Mouse (Mus musculus): Measurements from ENCODE around the gene Dsn1.
A peak's percentile ranks its signal among the peaks of the same experiment; 100 is the strongest.

Gene Dsn1

DNA sequence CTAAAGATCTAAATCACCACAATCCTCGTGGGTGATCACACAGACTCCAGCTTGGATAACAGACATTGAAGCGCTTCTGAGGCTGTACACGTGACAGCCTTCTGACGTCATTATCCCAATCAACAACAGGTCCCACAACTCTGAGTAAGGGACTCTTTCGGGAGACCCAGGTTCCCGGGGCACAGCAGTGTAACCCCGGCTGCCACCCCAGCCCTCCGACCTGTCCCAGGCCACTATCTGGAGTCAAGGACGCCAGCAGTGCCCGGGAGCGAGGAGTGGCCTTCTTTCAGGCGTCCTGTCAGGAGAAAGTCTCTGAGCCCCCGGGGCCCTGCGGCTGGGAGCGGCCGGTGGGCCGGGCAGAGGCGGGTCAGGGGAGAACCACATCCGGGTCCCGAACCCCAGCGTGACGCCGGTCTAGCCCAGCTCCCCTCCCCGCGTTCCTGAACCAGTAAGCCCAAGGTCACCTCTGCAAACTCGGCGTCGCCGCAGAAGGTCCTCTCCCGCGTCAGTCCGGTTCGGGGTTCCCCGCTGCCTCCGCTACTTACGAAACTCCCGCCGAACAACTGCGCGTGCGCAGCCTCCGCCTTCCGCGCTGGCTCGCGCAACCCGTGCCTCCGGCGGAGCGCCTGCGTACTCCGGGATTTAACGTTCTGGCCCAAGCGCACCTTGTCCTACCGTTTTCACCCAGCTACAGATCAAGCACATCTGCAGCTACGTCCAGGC is at the start of gene Dsn1:
Gene Dsn1, minus strand, starts transcription at position 644 of the 723 bp plus-strand sequence.
- DNase-seq (ENCODE audit: low read depth): peak; percentile 95

DNA sequence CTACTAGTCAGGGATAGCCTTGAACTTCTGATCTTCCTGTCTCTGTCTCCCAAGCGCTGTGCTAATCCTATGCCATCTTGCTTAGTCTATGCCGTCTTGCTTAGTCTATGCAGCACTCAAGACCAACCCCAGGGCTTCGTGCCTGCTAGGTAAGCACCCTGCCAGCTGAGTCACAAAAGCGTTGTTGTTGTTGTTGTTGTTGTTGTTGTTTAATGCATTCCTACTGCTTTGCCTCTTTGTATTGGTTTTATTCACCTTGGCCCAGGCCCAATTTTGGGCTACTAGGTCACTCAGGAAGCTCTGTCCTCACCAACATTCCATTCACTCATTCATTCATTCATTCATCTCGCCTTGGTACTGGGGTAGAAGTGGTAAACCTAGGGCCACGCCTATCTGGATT is 48.8 kb upstream of the Dsn1 start:
- DNase-seq (ENCODE audit: low read depth): no peak

DNA sequence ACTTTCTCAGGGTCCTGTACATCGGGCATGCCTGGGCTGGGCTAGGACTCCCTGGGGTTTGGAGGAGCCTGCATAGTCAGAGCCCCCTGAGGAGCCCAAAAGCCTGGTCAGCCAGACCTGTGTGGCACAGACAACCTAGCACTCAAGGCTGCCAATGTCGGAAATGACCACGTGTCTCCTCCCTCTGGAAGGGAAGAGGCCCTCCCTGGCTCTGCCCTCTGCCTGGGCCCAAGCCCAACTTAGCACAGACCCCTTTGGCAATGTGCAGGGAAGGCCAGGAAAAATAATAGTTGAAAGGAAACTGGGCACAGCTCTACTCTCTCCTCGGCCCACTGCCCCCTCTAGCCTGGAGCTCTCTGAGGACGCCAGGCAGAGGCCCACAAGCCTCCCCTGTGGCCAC is 47.9 kb upstream of the Dsn1 start:
- no peak for DNase-seq (ENCODE audit: low read depth)

DNA sequence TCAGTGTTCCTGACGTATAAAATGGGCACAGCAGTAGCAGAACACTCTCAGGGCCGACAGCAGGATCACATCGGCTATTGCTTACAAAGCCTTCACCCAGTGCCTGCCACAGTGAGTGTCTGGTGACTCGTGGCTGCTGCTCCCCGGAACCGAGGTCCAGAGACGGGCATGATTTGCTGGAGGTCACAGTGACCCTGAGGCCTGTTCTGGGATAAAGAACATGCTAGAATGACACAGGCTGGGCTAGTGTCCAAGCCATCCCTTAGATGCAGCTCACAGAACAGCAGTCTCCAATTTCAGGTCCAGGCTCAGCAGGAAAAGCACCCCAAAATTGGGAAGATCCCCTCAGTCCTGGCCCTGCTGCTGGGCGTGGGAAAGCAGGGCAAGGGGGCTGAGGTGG is 47.3 kb upstream of the Dsn1 start:
- DNase-seq (ENCODE audit: low read depth): no peak

DNA sequence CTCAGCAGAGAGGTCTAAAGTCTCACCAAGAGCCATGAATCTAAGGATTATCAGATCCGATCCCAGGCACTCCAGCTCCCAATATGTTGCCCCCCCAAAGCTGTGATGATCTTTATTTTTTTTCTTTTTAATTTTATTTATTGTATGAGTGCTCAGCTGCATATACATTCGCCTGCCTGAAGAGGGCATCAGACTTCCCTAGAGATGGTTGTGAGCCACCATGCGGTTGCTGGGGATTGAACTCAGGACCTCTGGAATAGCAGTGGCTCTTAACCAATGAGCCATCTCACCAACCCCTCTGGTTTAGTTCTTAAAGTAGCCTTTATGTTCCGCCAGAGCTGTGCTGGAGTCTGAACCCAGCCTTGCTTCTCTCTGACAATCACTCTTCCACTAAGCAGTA is 46.8 kb upstream of the Dsn1 start:
- no peak for DNase-seq (ENCODE audit: low read depth)

DNA sequence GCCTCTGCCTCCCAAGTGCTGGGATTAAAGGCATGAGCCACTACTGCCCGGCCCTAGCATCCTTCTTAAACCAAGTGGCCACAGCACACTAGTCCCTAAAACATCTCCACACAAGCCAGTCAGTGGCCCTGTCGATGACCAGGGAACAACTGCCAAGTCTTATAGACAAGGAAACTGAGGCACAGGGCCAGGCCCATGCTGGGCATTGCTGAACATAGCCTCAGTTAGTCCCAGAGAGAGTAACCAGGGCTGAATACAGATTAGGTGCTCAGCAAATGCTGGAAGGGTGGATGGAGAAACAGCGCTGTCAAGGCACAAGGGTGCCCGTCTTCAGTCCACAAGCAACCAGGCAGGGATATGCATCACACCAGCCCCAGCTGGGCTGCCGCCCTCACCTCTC is 46.2 kb upstream of the Dsn1 start:
- no peak for DNase-seq (ENCODE audit: low read depth)

DNA sequence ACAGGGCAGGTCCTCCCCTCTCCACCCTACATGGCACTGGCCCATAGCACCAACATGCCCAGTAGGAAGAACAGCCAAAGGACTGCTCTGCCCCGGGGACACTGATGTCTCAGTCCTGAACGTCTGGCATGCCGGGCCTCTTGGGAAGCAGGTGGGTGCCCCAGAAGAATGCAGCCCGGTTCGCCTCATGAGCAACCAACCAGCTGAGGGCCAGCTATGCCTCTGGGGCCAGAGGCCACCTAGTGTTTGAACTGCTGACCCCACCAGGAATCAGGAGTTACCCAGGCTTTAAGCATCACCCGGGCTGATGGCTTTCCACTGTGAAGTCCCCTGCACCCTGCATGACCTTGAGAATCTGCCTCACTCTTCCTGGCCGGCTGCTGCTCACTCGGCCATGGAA is 45.5 kb upstream of the Dsn1 start:
- no peak for DNase-seq (ENCODE audit: low read depth)

DNA sequence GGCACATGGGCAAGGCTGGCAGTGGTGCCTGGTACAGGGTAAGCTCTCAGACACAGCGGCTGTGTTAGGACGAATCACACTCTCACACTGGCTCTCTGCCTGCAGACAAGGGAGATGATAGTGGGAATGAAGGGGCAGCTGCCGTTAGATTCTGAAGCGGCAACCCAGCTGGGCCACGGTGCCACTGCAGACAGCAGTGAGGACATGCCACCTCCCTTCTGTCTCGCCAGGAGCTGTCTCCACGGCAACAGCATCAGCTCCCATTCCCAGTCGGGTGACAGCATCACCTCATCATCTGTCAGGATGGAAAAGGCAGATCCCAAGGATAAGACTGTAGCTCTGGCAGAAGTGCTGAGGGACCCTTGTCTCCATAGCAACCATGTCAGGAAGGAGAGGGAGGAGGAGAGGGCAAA is 42.9 kb upstream of the Dsn1 start:
- no peak for DNase-seq (ENCODE audit: low read depth)

DNA sequence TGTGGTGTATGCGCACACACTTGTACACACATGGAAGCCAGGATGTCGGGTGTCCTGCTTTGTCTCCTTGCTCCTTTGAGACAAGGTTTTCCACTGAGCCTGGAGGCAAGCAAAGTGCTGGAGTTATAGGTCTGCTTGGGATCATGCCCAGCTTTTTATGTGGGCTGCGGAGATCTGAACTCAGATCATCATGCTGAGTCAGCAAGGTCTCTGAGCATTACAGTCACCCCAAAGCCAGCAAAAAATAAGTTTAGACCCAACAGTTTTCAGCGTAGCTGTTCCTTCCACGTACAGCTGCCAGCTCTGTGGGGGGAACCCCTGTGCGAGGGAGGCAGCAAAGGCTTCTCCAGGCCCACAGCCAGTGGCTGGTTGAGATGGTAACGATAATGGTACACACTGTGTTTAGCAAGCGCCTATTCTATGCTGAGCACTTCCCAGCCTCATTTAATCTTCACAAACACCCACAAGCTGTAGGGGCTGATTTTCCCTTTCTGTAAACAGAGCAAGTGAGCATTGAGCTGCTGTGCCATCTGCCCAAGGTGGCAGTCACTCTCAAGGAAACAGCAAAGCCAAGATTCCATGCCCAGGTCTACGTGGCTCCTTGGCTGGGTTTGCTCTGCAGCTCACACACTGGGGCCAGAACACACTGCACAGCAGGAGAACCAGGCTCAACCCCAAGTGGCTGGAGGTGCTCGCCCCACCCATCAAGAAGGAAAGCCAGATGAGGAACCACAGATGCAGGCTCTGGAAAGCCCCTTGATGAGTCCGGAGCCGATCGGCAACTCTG is 41.6 kb upstream of the Dsn1 start:
- DNase-seq (ENCODE audit: low read depth): no peak

DNA sequence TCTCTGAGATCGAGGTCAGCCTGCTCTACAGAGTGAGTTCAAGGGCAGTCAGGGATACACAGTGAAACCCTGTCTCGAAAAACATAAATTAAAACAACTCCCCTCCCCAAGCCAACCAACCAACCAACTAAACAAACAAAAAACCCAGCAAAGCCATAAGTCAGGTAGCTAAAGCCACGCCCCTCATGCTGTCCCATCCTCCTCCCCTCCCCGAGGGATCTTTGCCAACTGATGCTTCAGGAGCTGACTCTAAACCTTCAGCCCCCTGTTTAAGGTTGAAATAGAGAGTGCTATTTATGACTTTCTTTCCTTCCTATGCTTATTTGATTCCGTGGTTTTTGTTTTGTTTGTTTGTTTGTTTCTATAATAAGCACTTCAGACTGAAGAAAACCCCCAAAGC is 40.0 kb upstream of the Dsn1 start:
- no peak for DNase-seq (ENCODE audit: low read depth)

DNA sequence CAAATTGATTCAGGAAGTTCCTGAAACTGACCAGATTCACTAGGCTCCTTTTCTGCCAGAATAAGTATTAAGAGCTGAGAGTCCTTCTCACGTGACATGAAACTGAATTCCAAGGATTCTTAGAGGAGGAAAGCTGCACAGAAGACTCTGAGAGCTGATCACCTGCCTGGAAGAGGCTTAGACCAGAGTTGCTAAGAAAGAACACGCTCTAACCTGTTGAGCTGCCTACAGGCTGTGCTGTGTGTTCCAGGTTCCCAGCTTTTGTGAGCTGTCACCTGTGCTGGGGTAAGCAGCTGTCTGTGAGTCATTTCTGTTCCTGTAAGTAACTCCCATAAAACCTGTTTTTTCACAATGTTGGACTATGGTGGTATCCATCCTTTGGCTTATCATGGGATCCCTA is 39.0 kb upstream of the Dsn1 start:
- DNase-seq (ENCODE audit: low read depth): no peak

DNA sequence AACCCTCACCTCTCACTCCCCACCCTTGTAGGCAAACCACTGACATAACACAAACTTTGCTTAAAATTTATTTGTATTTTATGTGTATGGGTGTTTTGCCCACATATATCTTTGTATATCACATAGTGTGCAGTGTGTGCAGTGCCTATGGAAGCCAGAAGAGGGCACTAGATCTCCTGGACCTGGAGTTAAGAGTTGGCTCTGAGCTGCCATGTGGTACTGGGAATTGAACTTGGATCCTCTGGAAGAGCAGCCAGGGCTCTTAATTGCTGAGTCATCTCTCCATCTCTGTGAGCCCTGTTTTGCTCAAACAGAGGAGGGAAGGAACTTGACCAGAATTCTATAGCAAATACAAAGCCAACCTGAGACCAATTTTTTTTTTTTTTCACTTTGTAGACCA is 37.0 kb upstream of the Dsn1 start:
- peak; percentile 22 for DNase-seq (ENCODE audit: low read depth)

DNA sequence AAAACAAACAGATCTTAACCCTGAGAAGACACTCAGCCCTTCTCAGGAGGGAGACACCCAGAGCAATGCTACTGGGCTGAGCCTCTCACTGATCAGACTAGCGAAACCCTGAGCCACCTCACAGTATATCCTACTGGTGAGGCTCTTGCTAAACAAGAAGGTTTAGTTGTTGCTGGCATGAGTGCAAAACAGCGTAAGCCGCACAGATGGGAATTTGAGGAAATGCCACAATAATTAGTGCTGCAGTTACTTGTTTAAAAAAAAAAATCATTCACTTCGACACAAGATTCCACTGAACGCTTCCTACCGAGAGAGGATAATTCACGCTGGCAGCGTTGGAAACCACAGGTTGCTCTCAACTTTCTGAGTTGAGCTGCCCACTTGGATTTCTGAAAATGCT is 36.6 kb upstream of the Dsn1 start:
- DNase-seq (ENCODE audit: low read depth): no peak

DNA sequence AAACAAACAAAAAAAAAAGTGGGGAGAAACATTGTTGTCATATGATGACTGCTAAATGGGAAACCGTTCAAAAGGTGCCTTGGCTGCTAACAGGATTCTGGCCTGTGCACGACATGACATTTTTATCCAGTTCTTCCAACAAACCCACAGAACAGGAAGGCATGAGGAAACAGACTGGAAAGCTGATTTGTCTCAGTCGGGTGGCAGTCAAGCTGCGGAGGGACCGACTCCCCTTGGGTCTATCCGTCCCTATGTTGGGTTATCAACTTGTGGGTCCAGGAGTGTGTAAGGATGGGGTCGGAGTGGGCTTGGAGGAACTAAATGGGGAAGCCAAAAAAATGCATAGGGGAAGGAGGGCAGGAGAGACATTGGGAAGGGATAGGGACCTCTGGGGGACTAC is 34.5 kb upstream of the Dsn1 start:
- DNase-seq (ENCODE audit: low read depth): no peak

DNA sequence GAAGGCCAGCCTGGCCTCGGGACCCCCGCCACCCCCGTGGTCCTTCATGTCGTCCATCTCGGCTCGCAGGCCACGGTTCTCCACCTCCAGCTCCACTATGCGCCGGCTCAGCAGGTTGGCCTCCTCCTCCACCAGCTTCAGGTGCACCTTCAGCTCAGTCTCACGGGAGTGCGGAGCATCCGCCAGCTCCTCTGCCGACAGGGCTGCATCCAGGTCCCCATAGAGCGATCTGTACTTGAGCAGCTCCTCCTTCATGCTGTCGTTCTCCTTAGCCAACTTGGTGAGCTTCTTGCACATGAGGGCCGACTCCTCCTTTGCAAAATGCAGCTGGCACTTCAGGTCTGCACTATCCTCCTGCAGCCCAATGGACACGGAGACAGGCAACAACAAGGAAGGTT is 33.7 kb upstream of the Dsn1 start:
- DNase-seq (ENCODE audit: low read depth): no peak

DNA sequence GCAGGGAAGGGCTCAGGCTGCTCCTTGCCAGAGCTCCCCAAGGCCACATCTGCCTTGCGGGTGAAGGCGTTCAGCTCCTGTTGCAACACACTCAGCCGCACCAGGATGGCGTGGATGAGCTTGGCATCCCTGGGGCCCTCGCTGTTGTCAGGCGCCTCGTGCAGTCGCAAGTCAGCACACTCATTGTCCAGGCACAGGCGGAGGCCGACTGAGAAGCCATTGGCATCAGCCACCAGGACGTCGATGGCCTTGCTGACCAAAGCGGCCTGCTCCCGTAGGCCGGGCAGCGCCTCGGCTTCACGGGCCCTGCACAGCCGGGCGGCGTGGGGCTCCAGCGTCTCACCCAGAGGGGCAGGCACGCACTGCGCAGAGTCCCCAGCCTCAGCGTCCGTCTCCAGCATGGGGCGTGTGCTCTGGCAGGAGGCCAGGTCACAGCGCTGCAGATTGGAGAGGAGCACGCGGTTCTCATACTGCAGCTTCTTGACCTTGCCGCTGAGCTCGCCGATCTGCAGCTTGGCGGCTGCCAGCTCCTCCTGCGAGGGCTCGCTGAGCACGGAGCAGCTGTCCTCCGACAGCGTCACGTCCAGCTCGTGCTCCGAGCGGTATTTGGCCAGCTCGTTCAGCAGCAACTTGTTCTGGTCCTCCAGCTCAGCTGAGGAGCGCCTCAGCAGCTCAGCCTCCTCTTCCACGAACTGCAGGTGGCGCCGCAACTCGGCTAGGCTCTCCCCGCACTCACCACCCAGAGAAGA is 33.1 kb upstream of the Dsn1 start:
- DNase-seq (ENCODE audit: low read depth): no peak

DNA sequence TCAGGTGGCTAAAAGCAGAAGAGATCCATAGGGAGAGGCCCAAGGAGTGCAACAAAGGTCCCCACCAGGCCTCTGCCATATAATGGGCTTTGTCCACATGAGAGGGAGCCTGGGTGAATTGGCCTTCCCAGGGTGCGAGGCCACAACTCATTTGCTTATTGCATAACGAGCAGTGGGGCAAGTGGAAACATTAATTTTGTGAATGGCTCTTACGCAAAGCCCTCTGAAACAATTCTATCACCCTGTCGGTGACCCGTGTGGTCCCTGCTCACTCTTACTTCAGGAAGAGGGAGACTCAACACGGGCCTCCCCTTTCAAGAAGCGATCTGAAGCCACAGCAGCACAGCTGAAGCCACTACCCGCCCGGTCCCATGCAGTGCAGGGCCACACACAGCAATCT is 30.3 kb upstream of the Dsn1 start:
- DNase-seq (ENCODE audit: low read depth): no peak

DNA sequence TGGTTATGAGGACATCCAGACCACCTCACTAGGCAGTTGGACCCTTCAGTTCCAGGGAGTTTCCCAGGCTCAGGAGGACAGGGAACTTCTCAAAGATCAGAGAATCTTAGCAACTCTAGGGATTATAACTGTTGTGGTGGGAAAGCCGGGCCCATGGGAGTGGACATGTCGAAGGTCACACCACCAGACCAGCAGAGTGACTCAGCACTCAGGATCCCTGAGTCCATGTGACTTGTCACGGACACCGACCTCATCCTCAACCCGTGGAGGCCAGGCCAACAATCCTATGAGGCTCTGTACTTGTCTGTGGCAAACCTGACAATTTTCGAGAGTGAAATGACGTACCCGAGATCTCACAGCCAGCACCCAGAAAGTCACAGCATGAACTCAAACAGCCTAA is 29.4 kb upstream of the Dsn1 start:
- no peak for DNase-seq (ENCODE audit: low read depth)

DNA sequence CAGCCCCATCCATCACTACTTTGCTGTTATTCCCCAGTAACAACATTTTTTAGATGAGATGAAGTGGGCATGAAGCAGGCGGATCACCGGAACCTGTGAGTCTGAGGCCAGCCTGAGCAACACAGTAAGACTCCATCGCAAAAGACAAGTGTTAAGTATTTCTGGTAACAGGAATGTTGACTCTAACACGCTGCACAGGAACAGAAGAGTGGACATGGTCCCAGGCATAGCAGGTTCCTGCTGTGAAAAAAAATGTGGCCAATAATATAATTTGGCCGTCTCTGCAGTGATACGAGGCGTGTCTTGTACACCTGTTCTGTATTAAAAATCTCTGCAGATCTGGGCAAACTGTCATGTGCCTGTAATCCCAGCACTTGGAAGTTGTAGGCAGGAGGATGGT is 28.4 kb upstream of the Dsn1 start:
- no peak for DNase-seq (ENCODE audit: low read depth)

DNA sequence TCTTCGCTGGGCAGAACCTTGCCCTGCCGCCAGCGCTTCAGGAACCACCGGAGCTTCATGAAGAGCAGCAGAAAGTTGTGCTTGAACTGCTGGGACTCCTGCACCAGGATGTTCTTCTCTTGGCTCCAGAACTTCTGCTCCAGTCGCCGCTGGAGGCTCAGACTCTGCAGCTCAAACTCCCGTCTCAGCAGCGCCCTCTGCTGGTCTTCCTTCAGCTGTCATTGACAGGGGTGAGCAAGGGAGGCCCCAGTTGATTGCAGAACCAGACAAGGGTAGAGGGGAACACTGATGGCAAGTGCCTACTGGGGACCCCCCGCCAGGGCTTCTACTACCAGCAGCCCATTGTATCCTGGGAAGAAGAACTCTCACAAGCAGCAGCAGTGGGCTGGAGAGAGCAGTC is 23.9 kb upstream of the Dsn1 start:
- peak; percentile 87 for DNase-seq (ENCODE audit: low read depth)

DNA sequence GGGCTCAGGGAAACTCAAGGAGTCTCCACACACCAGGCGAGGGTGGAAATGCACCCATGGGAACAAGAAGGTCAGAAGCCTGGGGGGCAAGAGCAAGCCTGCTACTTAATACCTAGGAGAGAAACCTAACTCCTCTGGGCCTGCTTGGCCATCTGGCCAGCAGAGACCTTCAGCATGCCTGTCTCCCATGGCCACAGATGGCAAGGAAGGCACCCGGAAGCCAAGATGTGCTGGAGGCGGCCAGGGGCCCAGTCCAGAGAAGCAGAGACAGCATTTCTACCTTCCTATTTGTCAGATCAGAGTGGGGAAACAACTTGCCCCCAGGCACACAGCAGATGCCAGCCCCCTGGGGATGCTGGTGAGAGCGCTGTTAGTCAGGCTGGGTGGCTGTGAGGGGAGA is 21.3 kb upstream of the Dsn1 start:
- DNase-seq (ENCODE audit: low read depth): no peak

DNA sequence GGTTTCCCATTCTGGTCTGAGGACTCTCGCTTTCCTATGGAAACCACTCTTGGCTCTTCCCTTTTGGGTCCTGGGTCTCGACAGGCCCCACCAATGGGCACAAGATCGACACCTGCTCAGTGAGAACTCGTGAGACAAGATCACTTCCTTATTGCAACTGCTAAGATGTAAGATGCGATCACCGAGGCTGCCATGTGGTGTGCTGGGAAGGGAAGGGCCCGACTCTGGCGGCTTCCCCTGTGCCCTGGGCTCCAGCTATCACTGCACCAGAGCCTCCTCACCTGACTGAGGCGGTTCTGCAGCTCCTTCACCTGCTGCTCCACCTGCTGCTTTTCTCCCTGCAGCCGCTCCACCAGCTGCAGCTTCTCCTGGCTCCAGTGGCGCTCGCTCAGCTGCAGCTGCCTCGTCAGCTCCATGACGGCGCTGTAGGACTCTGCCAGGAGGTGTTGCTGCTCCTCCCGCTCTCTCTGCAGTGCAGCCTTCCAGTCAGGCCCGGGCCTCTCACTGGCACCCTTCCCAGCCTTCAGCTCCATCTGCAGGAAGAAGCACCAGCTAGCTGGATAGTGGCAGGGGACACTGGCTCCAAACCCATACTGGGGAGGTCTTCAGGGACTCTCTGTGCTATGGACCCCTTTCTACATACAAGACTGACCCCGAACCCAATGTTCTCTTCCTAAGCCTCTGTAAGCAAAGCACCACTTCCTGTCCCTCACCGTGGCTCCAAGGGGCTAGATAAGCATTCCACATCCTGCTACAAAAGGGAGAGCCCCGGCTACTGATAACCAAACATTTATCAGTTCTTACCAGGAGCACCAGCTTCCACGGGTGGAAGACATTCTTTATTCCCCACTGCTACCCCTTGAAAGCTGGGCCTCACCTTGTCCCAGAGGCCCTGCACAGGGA is 20.4 kb upstream of the Dsn1 start:
- DNase-seq (ENCODE audit: low read depth): no peak

Measured in induced T-regulatory cell, adult 2 months (primary cell).